Comparison of ENCODE assay signal across 14 mouse cellular contexts in genomic region chr2:38353008-38353379, GRCm38 (mm10). TPM values are rescaled to one million over a fixed set of nuclear protein-coding genes. Genes with fewer than 3 reads are reported as not detected.
DNase-seq lines count a peak whose midpoint lies in the region; ATAC-seq lines count a peak whose summit lies in the region.
"Had no signal": no experiment of that assay in that cellular context is flagged by ENCODE, and none has a peak within 500 bp of the region (broad histone marks: within the 10 kb centered on the region; RNA-seq: fewer than 3 reads in every experiment).

No protein-coding gene starts in this region.

- H3K36me3 ChIP-seq in hindbrain, embryonic 11.5 days (ENCODE audit: control insufficient read depth, insufficient read depth, low read length): no peaks in the 10 kb centered on the region
- H3K36me3 ChIP-seq in liver, embryonic 12.5 days: no peaks in the 10 kb centered on the region
- H3K36me3 ChIP-seq: heart, embryonic 12.5 days; intestine, embryonic 15.5 days; lung, embryonic 15.5 days; stomach, embryonic 15.5 days had no signal

- no peak overlapping the region for H3K9ac ChIP-seq in hindbrain, embryonic 11.5 days (ENCODE audit: low read depth, low read length)
- H3K9ac ChIP-seq in liver, embryonic 12.5 days: 0 out of 2 replicates have a peak overlapping the region, but pooled peaks have one; percentile 25
- H3K9ac ChIP-seq: heart, embryonic 12.5 days; intestine, embryonic 15.5 days; lung, embryonic 15.5 days; stomach, embryonic 15.5 days had no signal

- peak overlapping the region; percentile 17; the same call in 1 of the 2 replicates for H3K4me2 ChIP-seq in hindbrain, embryonic 11.5 days (replicated peaks; ENCODE audit: low read depth, low read length)
- H3K4me2 ChIP-seq in liver, embryonic 12.5 days: peak overlapping the region; percentile 33
- H3K4me2 ChIP-seq: lung, embryonic 15.5 days had no signal

- no peak overlapping the region for H3K27ac ChIP-seq in hindbrain, embryonic 11.5 days (ENCODE audit: low read depth, low read length)
- no peak overlapping the region for H3K27ac ChIP-seq in liver, embryonic 12.5 days
- H3K27ac ChIP-seq: intestine, embryonic 15.5 days; lung, embryonic 15.5 days; stomach, embryonic 15.5 days had no signal

- peak overlapping the region; percentile 39 for H3K4me3 ChIP-seq in hindbrain, embryonic 11.5 days (ENCODE audit: low read depth, low read length)
- peak overlapping the region; percentile 45 for H3K4me3 ChIP-seq in liver, embryonic 12.5 days
- H3K4me3 ChIP-seq: intestine, embryonic 15.5 days; lung, embryonic 15.5 days had no signal

- DNase-seq in retina, embryonic 14.5 days (ENCODE audit: low spot score): peak; percentile 36
- DNase-seq in retina, postnatal 1 day: no peak
- DNase-seq in hindbrain, embryonic 11.5 days (ENCODE audit: low spot score): peak; percentile 52
- no peak for DNase-seq in frontal cortex, postnatal 14 days (ENCODE audit: low spot score in 2 of 2)
- DNase-seq in ovary, postnatal 10 days (ENCODE audit: low spot score): no peak
- no peak for DNase-seq in thymus, postnatal 0 days (ENCODE audit: low spot score)
- DNase-seq: cerebellum, postnatal 10 days; layer of hippocampus, adult 9-11 months had no signal

- no peak for ATAC-seq in hindbrain, embryonic 11.5 days (ENCODE audit: low FRiP score)
- ATAC-seq in liver, embryonic 12.5 days: no peak
- ATAC-seq: intestine, embryonic 15.5 days had no signal

- 2% methylated on average over 10 of the region's 10 CpGs for WGBS in hindbrain, embryonic 11.5 days
- WGBS in liver, embryonic 12.5 days (ENCODE audit: insufficient replicate concordance): 8% methylated on average over 10 of the region's 10 CpGs

- H3K4me1 ChIP-seq in hindbrain, embryonic 11.5 days (replicated peaks; ENCODE audit: control insufficient read depth, insufficient read depth, low read length): peaks cover 24% of the 10 kb centered on the region
- H3K4me1 ChIP-seq in liver, embryonic 12.5 days: peaks cover 27% of the 10 kb centered on the region

- no peaks in the 10 kb centered on the region for H3K9me3 ChIP-seq in hindbrain, embryonic 11.5 days (ENCODE audit: control insufficient read depth, low read length)
- no peaks in the 10 kb centered on the region for H3K9me3 ChIP-seq in liver, embryonic 12.5 days (replicated peaks)
- H3K9me3 ChIP-seq: heart, embryonic 12.5 days; intestine, embryonic 15.5 days; lung, embryonic 15.5 days; stomach, embryonic 15.5 days had no signal

- peaks cover 93% of the 10 kb centered on the region for H3K27me3 ChIP-seq in hindbrain, embryonic 11.5 days (ENCODE audit: control insufficient read depth, insufficient read depth, low read length)
- H3K27me3 ChIP-seq in liver, embryonic 12.5 days (replicated peaks): peaks cover 100% of the 10 kb centered on the region
- H3K27me3 ChIP-seq: CH12.LX had no signal

RNA-seq across cellular contexts. Expression of gene Lhx2, which starts 13.9 kb away (rescaled TPM):
- polyA plus RNA-seq in hindbrain, embryonic 11.5 days (2014; fragmentation: Nextera tagmentation; extraction: Ambion mirVana): 21.9 and 24.4 TPM in 2 replicates
- polyA plus RNA-seq in liver, embryonic 12.5 days (2016; fragmentation: Nextera tagmentation; extraction: Ambion mirVana): 8.2 and 8.6 TPM in 2 replicates
- 0.05 and 0.17 TPM in 2 replicates for polyA plus RNA-seq in thymus, postnatal 0 days (2015; fragmentation: Nextera tagmentation; extraction: Ambion mirVana)
- polyA plus RNA-seq: lung, embryonic 15.5 days had no signal

Comparison
In these comparisons a context has a peak if more than half of its experiments do, and no peak if none do; other contexts are left out.
1. DNase-seq: peak in retina, embryonic 14.5 days (single experiment) and hindbrain, embryonic 11.5 days (single experiment); none in retina, postnatal 1 day (single experiment), frontal cortex, postnatal 14 days (0 of 2), ovary, postnatal 10 days (single experiment) and thymus, postnatal 0 days (single experiment).